Mouse (Mus musculus): ENCODE measurements around the gene Megf8.

Megf8 gene

GRCm38 (mm10) chr7:25316532-25317445 lies at the start of gene Megf8:
Gene Megf8 (plus strand): TSS chr7:25317164.
- peak; percentile 87 to 89 for DNase-seq

- peak; percentile 97 to 99 for DNase-seq
Observed at GRCm38 (mm10) chr7:25267301-25267750, 49.6 kb upstream of the Megf8 start, which contains the start of gene Cic. Gene Cic (plus strand): TSS chr7:25267704.

DNA sequence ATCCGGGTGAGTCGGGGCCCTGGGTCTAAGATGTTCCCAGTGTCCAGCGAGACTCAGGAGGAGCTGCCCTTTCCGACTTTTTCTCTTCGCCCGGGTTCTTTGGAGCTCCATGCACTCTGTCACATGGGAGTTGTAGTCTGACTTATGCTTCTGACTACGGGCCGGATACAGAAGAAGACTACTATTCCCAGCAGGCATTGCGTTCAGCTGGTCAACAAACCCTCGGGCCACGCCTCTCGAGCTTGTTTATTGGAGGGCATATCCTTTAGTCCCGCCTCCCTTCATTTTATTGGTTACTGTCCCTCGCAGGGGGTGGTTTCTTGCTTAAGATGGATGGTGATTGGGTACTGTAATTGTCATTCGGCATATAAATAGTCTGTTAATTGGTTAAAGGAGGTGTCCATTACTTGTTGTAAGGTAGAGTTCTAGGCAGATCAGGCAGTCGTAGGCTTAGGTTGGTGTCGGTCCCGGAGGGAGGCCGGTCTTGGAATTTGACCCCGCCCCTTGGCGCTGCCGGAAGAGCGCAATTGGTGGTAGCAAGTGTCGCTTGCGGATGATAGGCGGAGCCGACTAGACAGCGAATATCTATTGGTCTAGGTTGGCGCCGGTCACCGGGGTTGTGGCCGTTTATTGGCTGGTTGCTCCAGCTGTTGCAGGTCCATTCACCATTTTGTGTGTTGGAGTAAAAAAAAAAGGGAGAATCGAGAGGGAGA lies 49.1 kb upstream of the Megf8 start:
- DNase-seq: peak; percentile 97 to 100

DNA sequence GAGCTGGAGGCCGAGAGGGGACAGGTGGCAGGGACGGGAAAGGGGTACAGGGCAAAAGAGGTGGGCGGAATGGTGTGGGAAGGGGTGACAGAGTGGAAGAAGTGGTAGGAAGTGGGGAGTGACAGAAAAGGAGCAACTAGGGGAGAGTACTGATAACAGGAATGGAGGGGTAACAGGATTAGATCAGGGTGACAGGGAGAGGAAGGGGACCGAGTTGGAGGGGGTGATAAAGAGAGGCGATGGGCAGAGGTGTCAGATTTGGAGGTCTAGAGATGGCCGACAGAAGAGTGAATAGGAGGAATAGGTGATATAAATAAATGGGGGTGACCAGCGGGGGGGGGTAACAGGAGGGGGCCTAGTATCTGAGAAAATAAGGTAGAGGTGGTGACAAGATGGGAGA lies 48.4 kb upstream of the Megf8 start:
- DNase-seq: no peak

GRCm38 (mm10) chr7:25269029-25269428 lies 47.9 kb upstream of the Megf8 start:
- peak; percentile 41 to 46 for DNase-seq

GRCm38 (mm10) chr7:25269545-25270271 lies 47.3 kb upstream of the Megf8 start:
- peak; percentile 47 to 51 for DNase-seq

DNA sequence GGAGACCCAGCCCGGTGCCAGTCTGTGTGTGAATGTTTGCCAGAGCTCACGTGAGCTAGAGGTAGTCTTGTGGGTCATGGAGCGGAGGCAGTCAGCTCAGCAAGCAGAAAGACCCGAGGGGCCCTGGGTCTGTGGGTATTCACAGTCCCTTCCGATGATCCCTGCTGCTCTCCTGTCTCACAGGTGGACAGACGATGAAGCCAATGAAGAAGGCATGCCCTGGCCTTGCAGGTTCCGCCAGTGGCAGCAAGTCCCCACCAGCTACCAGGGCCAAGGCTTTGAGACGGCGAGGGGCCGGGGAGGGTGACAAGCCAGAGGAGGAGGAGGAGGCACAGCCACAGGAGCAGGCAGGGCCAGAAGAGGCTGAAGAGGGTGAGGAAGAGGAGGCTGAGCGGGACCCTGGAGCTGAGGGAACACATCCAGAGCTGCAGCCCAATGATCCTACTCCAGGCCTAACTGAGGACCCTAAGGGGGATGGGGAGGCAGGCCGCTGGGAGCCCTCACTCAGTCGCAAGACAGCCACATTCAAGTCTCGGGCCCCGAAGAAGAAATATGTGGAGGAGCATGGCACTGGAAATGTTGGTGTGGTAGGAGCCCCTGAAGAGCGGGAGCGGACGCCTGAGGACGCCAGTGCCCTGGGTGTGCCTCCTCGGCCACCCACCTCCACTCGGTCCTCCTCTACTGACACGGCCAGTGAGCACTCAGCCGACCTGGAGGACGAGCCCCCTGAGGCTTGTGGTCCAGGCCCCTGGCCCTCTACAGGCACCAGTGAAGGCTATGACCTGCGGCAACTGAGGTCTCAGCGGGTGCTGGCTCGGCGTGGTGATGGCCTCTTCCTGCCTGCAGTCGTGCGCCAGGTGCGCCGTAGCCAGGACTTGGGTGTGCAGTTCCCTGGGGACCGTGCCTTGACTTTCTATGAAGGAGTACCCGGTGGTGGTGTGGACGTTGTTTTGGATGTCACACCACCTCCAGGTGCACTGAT lies 46.0 kb upstream of the Megf8 start:
- peak in 1 of 2 experiments; percentile 29 for DNase-seq

- peak in 1 of 2 experiments; percentile 20 for DNase-seq
Observed at GRCm38 (mm10) chr7:25271651-25272444, 45.1 kb upstream of the Megf8 start.

- DNase-seq: peak in 1 of 2 experiments; percentile 23
Observed at GRCm38 (mm10) chr7:25272445-25273258, 44.3 kb upstream of the Megf8 start.

DNA sequence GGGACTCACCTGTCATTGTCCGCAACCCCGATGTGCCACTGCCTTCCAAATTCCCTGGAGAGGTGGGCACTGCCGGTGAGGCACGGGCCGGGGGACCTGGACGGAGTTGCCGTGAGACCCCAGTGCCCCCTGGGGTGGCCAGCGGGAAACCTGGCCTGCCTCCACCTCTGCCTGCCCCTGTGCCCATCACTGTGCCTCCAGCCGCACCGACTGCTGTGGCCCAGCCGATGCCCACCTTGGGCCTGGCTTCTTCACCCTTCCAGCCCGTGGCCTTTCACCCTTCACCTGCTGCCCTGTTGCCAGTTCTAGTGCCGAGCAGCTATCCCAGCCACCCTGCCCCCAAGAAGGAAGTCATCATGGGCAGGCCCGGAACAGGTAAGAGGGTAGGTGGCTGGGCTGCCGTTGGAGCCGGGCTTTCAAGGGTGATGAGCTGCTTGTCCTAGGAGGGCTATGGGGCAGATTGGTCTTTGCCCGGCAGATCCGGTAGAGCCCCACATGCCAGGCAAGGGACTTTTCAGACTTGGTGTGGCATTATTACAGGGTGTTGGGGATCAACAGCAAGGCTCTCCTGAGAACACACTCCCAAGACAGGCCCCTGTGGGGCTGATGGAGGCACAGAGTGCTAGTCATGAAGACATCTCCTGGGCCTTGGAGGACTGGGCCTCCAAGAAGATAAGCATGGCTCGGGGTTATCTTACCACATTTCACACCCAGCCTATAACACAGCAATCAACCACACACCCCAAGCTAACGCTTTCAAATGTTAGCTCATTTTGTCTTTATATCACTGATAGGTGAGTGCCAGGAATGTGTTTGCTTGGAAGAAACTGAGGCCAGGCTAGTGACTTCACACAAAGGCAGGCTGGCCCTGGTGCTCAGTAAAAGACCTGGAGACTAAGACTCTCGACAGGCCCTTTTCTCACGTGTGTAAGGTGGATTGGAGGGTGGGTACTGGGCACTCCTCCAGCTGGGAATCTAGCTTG lies 43.4 kb upstream of the Megf8 start:
- DNase-seq: peak in 1 of 2 experiments; percentile 26

- DNase-seq: peak in 1 of 2 experiments; percentile 41
Observed at GRCm38 (mm10) chr7:25274571-25274970, 42.4 kb upstream of the Megf8 start.

GRCm38 (mm10) chr7:25274996-25275395 lies 42.0 kb upstream of the Megf8 start:
- no peak for DNase-seq

- peak in 1 of 2 experiments; percentile 14 for DNase-seq
Observed at GRCm38 (mm10) chr7:25275555-25276298, 41.2 kb upstream of the Megf8 start.

DNA sequence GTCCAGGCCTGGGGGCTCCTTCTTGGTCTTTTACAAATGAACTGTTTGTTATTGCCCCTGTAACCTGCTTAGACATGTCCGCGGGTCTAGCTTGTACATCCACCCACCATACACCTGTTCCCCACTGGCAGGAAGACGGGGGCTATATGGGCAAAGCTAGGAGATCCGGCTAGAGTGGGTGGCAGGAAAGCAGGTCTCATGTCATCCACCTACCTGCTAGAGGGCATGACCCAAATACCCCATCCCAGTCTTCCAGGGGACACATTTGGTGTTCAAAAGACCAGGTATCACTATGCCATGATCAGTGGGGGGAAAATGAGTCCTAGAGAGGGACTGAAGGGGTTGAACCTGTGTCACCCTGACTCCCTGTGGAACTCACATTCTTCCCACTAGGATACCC lies 39.6 kb upstream of the Megf8 start:
- peak in 1 of 2 experiments; percentile 47 for DNase-seq

GRCm38 (mm10) chr7:25277998-25278340 lies 39.0 kb upstream of the Megf8 start:
- DNase-seq: no peak

- peak; percentile 88 to 95 for DNase-seq
Observed at GRCm38 (mm10) chr7:25278341-25279075, 38.5 kb upstream of the Megf8 start.

Data from thymus, postnatal 36 days (tissue).